Mouse (Mus musculus): ENCODE measurements at regions not wholly inside any gene's neighbourhood (a gene's known extent, or its start where the extent isn't known, plus 50 kb on each side); places are given as distances from the start of the nearest gene placed in this dataset.
A peak's percentile ranks its signal among the peaks of the same experiment; 100 is the strongest.

- H3K4me1 ChIP-seq (replicated peaks) = peaks cover 5% of the 10 kb centered on the region; the same call in 1 of the 2 replicates
- H3K36me3 ChIP-seq = no peaks in the 10 kb centered on the region
- H3K27me3 ChIP-seq = no peaks in the 10 kb centered on the region
- H3K4me2 ChIP-seq = no peak overlapping the region
- H3K9ac ChIP-seq = no peak overlapping the region
- no peak for ATAC-seq (ENCODE audit: low read depth)
- H3K27ac ChIP-seq (replicated peaks) = no peak overlapping the region
- 7% methylated on average over 5 of the region's 5 CpGs for WGBS
- H3K4me3 ChIP-seq = no peak overlapping the region
- H3K9me3 ChIP-seq = no peaks in the 10 kb centered on the region
Observed at GRCm38 (mm10) chr3:35027898-35028297, 377.7 kb downstream of the Sox2 start.

GRCm38 (mm10) chr3:35029924-35030323 lies 379.7 kb downstream of the Sox2 start:
- Histone ChIP-seq H3K36me3 (no peaks in the 10 kb centered on the region), H3K4me3 (no peak overlapping the region), H3K27me3 (no peaks in the 10 kb centered on the region), H3K9ac (no peak overlapping the region), H3K4me2 (no peak overlapping the region), H3K27ac (replicated peaks) (no peak overlapping the region), H3K9me3 (no peaks in the 10 kb centered on the region), H3K4me1 (replicated peaks) (peaks cover 5% of the 10 kb centered on the region; the same call in 1 of the 2 replicates)
- ATAC-seq (ENCODE audit: low read depth) = no peak
- 89% methylated on average over 8 of the region's 8 CpGs for WGBS

DNA sequence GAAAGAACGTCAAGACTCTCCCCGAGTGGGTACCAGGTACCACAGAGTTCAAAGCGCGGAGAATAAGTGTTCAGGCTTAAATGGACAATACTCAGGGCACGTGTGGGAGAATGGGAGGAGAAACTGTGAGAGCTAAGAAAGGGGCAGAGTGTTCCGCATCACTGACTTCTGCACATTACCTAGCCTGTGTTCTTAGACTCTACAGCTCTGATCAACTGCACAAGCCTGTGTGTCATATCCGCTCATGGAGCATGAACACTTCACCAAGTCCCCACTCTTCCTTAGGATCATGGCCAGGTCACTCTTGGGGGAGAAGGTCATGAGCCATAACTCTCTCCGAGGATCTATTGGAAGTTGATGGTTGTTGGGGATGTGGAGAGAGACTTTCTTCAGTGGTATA lies 383.4 kb downstream of the Sox2 start:
- Histone ChIP-seq H3K27me3 (no peaks in the 10 kb centered on the region), H3K27ac (replicated peaks) (no peak overlapping the region), H3K9me3 (no peaks in the 10 kb centered on the region), H3K4me2 (no peak overlapping the region), H3K9ac (no peak overlapping the region), H3K36me3 (no peaks in the 10 kb centered on the region), H3K4me1 (replicated peaks) (no peaks in the 10 kb centered on the region), H3K4me3 (no peak overlapping the region)
- ATAC-seq (ENCODE audit: low read depth) = no peak
- WGBS = 77% methylated on average over 8 of the region's 8 CpGs

DNA sequence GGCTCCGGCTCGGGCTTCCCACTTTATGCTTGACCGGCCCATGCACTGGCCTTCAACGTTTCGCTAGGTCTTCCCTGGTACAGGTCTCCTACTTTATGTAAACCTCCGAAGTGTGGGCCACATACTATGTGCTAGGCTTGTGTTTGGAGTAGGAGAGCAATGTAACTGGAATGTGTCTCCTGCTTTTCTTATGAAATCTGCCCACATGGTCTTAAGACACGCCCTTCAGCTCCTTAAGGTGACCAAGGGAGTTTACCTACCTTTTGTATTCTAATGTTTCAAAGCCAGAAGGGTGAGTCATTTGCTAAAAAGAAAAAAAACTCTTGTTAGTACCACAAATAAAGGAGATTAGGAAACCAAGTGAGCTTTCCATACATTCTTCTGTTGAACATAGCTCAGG lies 385.0 kb downstream of the Sox2 start:
- 89% methylated on average over 7 of the region's 7 CpGs for WGBS

GRCm38 (mm10) chr3:35043705-35044104 lies 393.5 kb downstream of the Sox2 start:
- no peaks in the 10 kb centered on the region for H3K27me3 ChIP-seq
- WGBS = 72% methylated on average over 2 of the region's 2 CpGs
- no peak overlapping the region for H3K27ac ChIP-seq (replicated peaks)
- no peak for ATAC-seq (ENCODE audit: low read depth)
- H3K4me3 ChIP-seq = no peak overlapping the region
- no peak overlapping the region for H3K4me2 ChIP-seq
- no peak overlapping the region for H3K9ac ChIP-seq
- no peaks in the 10 kb centered on the region for H3K4me1 ChIP-seq (replicated peaks)
- no peaks in the 10 kb centered on the region for H3K36me3 ChIP-seq
- no peaks in the 10 kb centered on the region for H3K9me3 ChIP-seq

More for the DNA sequence above, 385.0 kb downstream of the Sox2 start:
- Histone ChIP-seq H3K27ac (replicated peaks) (no peak overlapping the region), H3K27me3 (no peaks in the 10 kb centered on the region), H3K4me3 (no peak overlapping the region), H3K9me3 (no peaks in the 10 kb centered on the region), H3K36me3 (no peaks in the 10 kb centered on the region), H3K9ac (no peak overlapping the region), H3K4me2 (no peak overlapping the region), H3K4me1 (replicated peaks) (no peaks in the 10 kb centered on the region)
- ATAC-seq (ENCODE audit: low read depth) = no peak

GRCm38 (mm10) chr3:35059438-35059837 lies 409.2 kb downstream of the Sox2 start:
- 37% methylated on average over 4 of the region's 4 CpGs for WGBS
- no peaks in the 10 kb centered on the region for H3K27me3 ChIP-seq
- H3K9ac ChIP-seq = no peak overlapping the region
- H3K27ac ChIP-seq (replicated peaks) = no peak overlapping the region
- H3K4me1 ChIP-seq (replicated peaks) = peaks cover 10% of the 10 kb centered on the region
- no peaks in the 10 kb centered on the region for H3K36me3 ChIP-seq
- no peak overlapping the region for H3K4me2 ChIP-seq
- no peak for ATAC-seq (ENCODE audit: low read depth)
- no peaks in the 10 kb centered on the region for H3K9me3 ChIP-seq
- no peak overlapping the region for H3K4me3 ChIP-seq

DNA sequence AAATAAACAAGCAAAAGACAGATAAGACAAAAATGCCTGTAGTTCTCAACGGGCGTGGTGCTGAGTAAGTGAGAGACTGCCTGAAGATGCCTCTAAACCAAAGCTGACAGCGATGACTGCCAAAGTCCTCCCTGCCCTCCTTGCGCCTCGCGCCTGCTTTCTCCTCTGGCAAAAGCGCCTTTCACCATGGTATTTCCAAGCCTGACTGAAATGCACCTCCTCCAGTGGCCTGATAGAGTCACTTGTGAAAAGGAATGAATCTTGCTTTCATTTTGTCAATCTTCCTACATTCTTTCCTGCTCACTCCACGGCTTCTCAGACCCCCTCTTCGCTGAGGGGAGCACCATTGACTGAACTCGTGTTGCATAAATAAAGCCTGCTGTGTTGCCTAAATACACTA lies 409.8 kb downstream of the Sox2 start:
- WGBS = 37% methylated on average over 10 of the region's 10 CpGs
- no peak for ATAC-seq (ENCODE audit: low read depth)

GRCm38 (mm10) chr3:35066824-35067223 lies 416.6 kb downstream of the Sox2 start:
- 60% methylated on average over 9 of the region's 9 CpGs for WGBS
- Histone ChIP-seq H3K36me3 (no peaks in the 10 kb centered on the region), H3K27ac (replicated peaks) (no peak overlapping the region), H3K9ac (no peak overlapping the region), H3K4me2 (no peak overlapping the region), H3K9me3 (no peaks in the 10 kb centered on the region), H3K4me3 (no peak overlapping the region), H3K27me3 (no peaks in the 10 kb centered on the region; the same call in 1 of the 2 replicates), H3K4me1 (replicated peaks) (no peaks in the 10 kb centered on the region)
- ATAC-seq (ENCODE audit: low read depth) = no peak

More for the DNA sequence above, 409.8 kb downstream of the Sox2 start:
- H3K9ac ChIP-seq = no peak overlapping the region
- no peaks in the 10 kb centered on the region for H3K27me3 ChIP-seq
- no peak overlapping the region for H3K4me3 ChIP-seq
- H3K9me3 ChIP-seq = no peaks in the 10 kb centered on the region
- H3K4me1 ChIP-seq (replicated peaks) = peaks cover 10% of the 10 kb centered on the region
- no peak overlapping the region; the same call in 1 of the 2 replicates for H3K4me2 ChIP-seq
- no peaks in the 10 kb centered on the region for H3K36me3 ChIP-seq
- no peak overlapping the region for H3K27ac ChIP-seq (replicated peaks)

DNA sequence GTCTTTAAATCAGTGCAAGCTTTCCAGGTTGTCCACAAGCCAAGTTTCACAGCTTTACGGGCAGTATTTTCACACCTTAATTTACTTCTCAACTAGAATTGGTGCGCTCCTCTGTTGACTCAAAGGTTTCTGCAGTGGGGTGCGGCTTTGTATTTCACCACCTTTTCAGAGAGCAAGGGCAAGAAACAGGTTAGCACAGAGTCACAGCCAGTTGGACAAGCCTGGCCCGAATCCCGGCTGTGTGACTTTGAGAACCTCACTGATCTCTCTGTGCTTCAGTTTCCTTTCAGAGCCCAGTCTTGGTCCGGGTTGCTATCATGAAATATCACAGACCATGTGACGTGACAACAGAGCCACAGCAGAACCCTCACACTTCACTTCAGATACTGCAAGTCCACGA lies 418.4 kb downstream of the Sox2 start:
- WGBS = 94% methylated on average over 8 of the region's 8 CpGs
- Histone ChIP-seq H3K9ac (no peak overlapping the region), H3K4me3 (no peak overlapping the region), H3K9me3 (no peaks in the 10 kb centered on the region), H3K27ac (replicated peaks) (no peak overlapping the region), H3K27me3 (no peaks in the 10 kb centered on the region; the same call in 1 of the 2 replicates), H3K4me2 (no peak overlapping the region), H3K4me1 (replicated peaks) (no peaks in the 10 kb centered on the region), H3K36me3 (no peaks in the 10 kb centered on the region)
- ATAC-seq (ENCODE audit: low read depth) = no peak

DNA sequence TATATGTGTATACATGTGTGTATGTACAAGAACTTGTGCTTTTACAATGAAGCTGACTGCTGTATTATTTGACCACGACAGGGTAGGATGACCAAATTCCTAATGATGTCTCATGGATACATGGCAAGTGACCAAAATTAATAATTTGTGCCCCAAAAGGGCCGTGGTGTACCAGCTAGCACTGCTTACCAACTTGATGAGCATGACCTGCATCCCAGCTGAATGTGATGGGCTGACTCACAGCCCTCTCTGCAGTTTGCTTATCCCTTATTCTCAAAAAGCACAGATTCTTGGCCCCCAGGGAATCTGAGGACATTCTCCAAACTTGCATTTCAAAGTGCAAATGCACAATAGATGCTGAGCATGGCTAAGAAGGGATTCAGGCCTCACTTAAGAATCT lies 420.8 kb downstream of the Sox2 start:
- Histone ChIP-seq H3K27me3 (no peaks in the 10 kb centered on the region; the same call in 1 of the 2 replicates), H3K4me2 (no peak overlapping the region), H3K9me3 (no peaks in the 10 kb centered on the region), H3K27ac (replicated peaks) (no peak overlapping the region), H3K4me3 (no peak overlapping the region), H3K36me3 (no peaks in the 10 kb centered on the region), H3K4me1 (replicated peaks) (no peaks in the 10 kb centered on the region), H3K9ac (no peak overlapping the region)
- 84% methylated on average over 2 of the region's 2 CpGs for WGBS
- ATAC-seq (ENCODE audit: low read depth) = no peak

- no peak for ATAC-seq (ENCODE audit: low read depth)
- Histone ChIP-seq H3K36me3 (no peaks in the 10 kb centered on the region), H3K4me1 (replicated peaks) (peaks cover 11% of the 10 kb centered on the region), H3K27me3 (no peaks in the 10 kb centered on the region), H3K4me3 (no peak overlapping the region), H3K27ac (replicated peaks) (no peak overlapping the region), H3K9ac (no peak overlapping the region), H3K4me2 (no peak overlapping the region), H3K9me3 (no peaks in the 10 kb centered on the region)
- WGBS = 72% methylated on average over 5 of the region's 5 CpGs
Observed at GRCm38 (mm10) chr3:35079887-35080286, 429.7 kb downstream of the Sox2 start.

- peaks cover 33% of the 10 kb centered on the region for H3K4me1 ChIP-seq (replicated peaks)
- H3K27me3 ChIP-seq = 0 out of 2 replicates have a peak, but pooled peaks cover 3% of the 10 kb centered on the region
- no peaks in the 10 kb centered on the region for H3K36me3 ChIP-seq
- no peak overlapping the region for H3K4me2 ChIP-seq
- WGBS = 23% methylated on average over 11 of the region's 11 CpGs
- ATAC-seq (ENCODE audit: low read depth) = peak; percentile 70
- H3K4me3 ChIP-seq = no peak overlapping the region
- H3K9ac ChIP-seq = no peak overlapping the region
- peak overlapping the region; percentile 69 for H3K27ac ChIP-seq (replicated peaks)
- no peaks in the 10 kb centered on the region for H3K9me3 ChIP-seq
Observed at GRCm38 (mm10) chr3:35084091-35084867, 434.1 kb downstream of the Sox2 start.

Data from neural tube, embryonic 13.5 days (tissue).